Mouse (Mus musculus) lung, postnatal 0 days (tissue): ENCODE measurements at regions not wholly inside any gene's neighbourhood (a gene's known extent, or its start where the extent isn't known, plus 50 kb on each side); places are given as distances from the start of the nearest gene placed in this dataset.

Source experiments
- ATAC-seq: fragments of 200-750 bp; cut with Nextera tagmentation; 2 replicates; pipeline ENCODE4 v1.8.0; 2017; ENCODE audit warnings: moderate library complexity
- DNase-seq: peaks from one replicate; pipeline ENCODE4 v3.0.0-alpha.2; 2016; ENCODE audit warnings: low spot score
- H3K27ac ChIP-seq: fragments of 300-500 bp; sonication (generic); 2 replicates; pipeline ENCODE4 v1.5.1; 2014; ENCODE audit warnings: antibody characterized with exemption, mild to moderate bottlenecking, low read length, mixed read lengths
- H3K27me3 ChIP-seq: fragments of 300-500 bp; sonication (generic); replicated peaks from 2 replicates; pipeline ENCODE4 v1.6.1; 2014; ENCODE audit warnings: low read length, mixed read lengths; ENCODE audit not compliant: insufficient read depth
- H3K36me3 ChIP-seq: fragments of 300-500 bp; sonication (generic); 2 replicates; pipeline ENCODE4 v1.6.1; 2014; ENCODE audit warnings: low read length, mixed read lengths; ENCODE audit not compliant: insufficient read depth
- H3K4me1 ChIP-seq: fragments of 300-500 bp; sonication (generic); 2 replicates; pipeline ENCODE4 v1.6.1; 2014; ENCODE audit warnings: antibody characterized with exemption, low read depth, low read length, mixed read lengths; ENCODE audit not compliant: insufficient read depth
- H3K4me2 ChIP-seq: fragments of 300-500 bp; sonication (generic); replicated peaks from 2 replicates; pipeline ENCODE4 v1.6.1; 2014; ENCODE audit warnings: low read depth, mild to moderate bottlenecking, low read length, moderate library complexity, mixed read lengths
- H3K4me3 ChIP-seq: fragments of 300-500 bp; sonication (generic); 2 replicates; pipeline ENCODE4 v1.5.1; 2014; ENCODE audit warnings: low read depth, low read length
- H3K9ac ChIP-seq: fragments of 300-500 bp; sonication (generic); replicated peaks from 2 replicates; pipeline ENCODE4 v1.6.1; 2014; ENCODE audit warnings: low read depth, mild to moderate bottlenecking
- H3K9me3 ChIP-seq: fragments of 300-500 bp; sonication (generic); 2 replicates; pipeline ENCODE4 v1.6.1; 2016; ENCODE audit warnings: low read length, mixed read lengths
- CTCF ChIP-seq: IDR thresholded peaks from 2 replicates; pipeline ENCODE4 v1.5.1; 2016; ENCODE audit warnings: antibody characterized with exemption, mild to moderate bottlenecking
- EP300 ChIP-seq: IDR thresholded peaks from 2 replicates; pipeline ENCODE4 v1.6.1; 2016; ENCODE audit warnings: antibody characterized with exemption, mild to moderate bottlenecking, control low read depth
- WGBS: fragments of 180-500 bp; shearing (Covaris S2); extraction: QIAGEN DNeasy Blood & Tissue Kit; methylation state at CpG from one replicate; pipeline ENCODE4 v1.1.7; 2014; 5-methylcytosine and 5-hydroxymethylcytosine counted together

DNA sequence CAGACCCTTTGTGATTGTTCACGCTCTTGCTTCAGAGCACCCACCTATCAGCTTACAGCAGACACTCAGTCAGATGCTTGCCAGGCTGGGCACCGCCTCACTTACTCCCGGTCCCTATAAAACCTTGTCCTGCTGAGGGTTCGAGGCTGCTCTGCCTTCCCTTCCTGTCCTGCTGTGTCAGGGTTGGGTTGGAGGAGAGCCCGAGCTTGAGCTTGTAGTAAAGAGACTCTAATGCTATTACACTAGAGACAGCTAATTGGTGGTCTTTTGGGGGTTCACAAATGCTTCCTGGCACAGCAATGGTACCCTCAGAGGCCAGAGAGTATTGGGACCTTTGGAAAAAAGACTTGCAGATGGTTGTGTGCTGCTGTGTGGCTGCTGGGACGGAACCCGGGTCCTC is 55.6 kb upstream of the Kctd3 start:
- WGBS, result 81% methylated on average over 7 of the region's 7 CpGs
- TF ChIP-seq EP300 (no peak), CTCF (no peak)
- DNase-seq, result no peak

More for the DNA sequence above, 55.6 kb upstream of the Kctd3 start:
- Histone ChIP-seq H3K4me3 (no peak overlapping the region), H3K27me3 (no peaks in the 10 kb centered on the region), H3K9me3 (no peaks in the 10 kb centered on the region), H3K9ac (no peak overlapping the region), H3K36me3 (no peaks in the 10 kb centered on the region), H3K4me2 (no peak overlapping the region), H3K4me1 (no peaks in the 10 kb centered on the region), H3K27ac (no peak overlapping the region)
- no peak for ATAC-seq
